ENCODE assay signal across 9 mouse cellular contexts in the genomic region with DNA sequence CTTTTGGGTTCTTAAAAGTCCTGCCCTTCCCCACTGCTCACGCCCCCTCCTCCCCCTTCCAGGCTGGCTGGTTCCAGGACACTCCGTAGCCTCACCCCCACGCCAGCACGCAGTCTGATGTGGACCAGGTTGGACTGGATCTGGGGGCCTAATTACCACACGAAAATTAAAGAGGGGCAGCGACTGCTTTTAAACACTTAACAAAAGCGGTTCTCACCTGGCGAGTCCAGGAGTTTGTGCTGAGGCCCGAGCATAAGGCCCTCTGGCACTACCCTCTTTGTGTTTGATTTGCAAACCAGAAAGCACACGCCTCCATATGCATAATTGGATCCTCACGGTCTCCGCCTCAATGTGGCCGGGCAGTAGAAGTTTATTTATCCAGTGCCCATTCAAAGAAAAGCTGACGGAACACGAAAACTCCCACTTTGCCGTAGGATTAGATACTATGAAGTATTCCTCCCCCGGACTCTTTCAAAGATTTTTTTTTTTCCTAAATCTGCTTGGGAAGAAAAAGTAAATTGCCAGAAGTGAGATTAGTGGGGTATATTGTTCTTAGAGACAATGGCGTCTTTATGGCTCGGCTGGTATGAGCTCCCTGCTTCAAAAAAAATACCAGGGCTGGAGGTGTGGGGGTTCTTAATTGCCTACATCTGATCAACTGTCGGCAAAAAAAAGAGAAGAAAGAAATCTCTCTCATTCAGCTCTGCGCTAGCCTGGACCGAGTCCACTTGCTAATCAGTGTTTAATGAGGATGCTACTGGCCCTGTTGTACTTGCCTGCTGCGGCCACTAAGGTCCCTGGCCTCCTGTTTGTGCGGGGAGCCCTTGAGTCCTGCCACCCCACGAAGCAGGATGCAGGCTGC.
A peak's percentile ranks its signal among the peaks of the same experiment; 100 is the strongest.
DNase-seq lines count a peak whose midpoint lies in the region; ATAC-seq lines count a peak whose summit lies in the region.
"Had no signal": no experiment of that assay in that cellular context is flagged by ENCODE, and none has a peak within 500 bp of the region (broad histone marks: within the 10 kb centered on the region; RNA-seq: fewer than 3 reads in every experiment).

No protein-coding gene starts in this region.

- DNase-seq in ovary, postnatal 36 days (ENCODE audit: low spot score) = peak; percentile 9
- no peak for DNase-seq in ovary, adult 18-20 months (ENCODE audit: low spot score)
- DNase-seq in limb, embryonic 11.5 days (ENCODE audit: low spot score) = peak; percentile 81
- peak; percentile 94 for DNase-seq in retina, postnatal 1 day
- DNase-seq in layer of hippocampus, adult 18-20 months (ENCODE audit: low spot score in 2 of 2) = no peak
- DNase-seq in cerebellum, adult 18-20 months = no peak
- no peak for DNase-seq in layer of hippocampus, adult 8-10 months (ENCODE audit: low spot score in 2 of 2)

- 2% methylated on average over 25 of the region's 25 CpGs for WGBS in forebrain, embryonic 16.5 days
- WGBS in limb, embryonic 11.5 days = under 1% methylated on average over 25 of the region's 25 CpGs

- peak; percentile 81 for ATAC-seq in forebrain, embryonic 16.5 days
- ATAC-seq in limb, embryonic 11.5 days (ENCODE audit: insufficient number of reproducible peaks, low FRiP score, low TSS enrichment, low read depth) = peak; percentile 83

- no peaks in the 10 kb centered on the region for H3K9me3 ChIP-seq in forebrain, embryonic 16.5 days (ENCODE audit: control insufficient read depth, low read length)
- H3K9me3 ChIP-seq in limb, embryonic 11.5 days (ENCODE audit: control insufficient read depth, low read length) = no peaks in the 10 kb centered on the region

- peak overlapping the region; percentile 22 for H3K4me3 ChIP-seq in forebrain, embryonic 16.5 days (replicated peaks; ENCODE audit: low read length)
- H3K4me3 ChIP-seq in limb, embryonic 11.5 days (ENCODE audit: low read depth, low read length) = 0 out of 2 replicates have a peak overlapping the region, but pooled peaks have one; percentile 3

- peak overlapping the region; percentile 29; the same call in 1 of the 2 replicates for H3K9ac ChIP-seq in forebrain, embryonic 16.5 days (replicated peaks; ENCODE audit: low read depth, low read length)
- H3K9ac ChIP-seq in limb, embryonic 11.5 days (ENCODE audit: low read length) = peak overlapping the region; percentile 39

- H3K4me2 ChIP-seq in forebrain, embryonic 16.5 days (ENCODE audit: low read length) = peak overlapping the region; percentile 47
- peak overlapping the region; percentile 35 for H3K4me2 ChIP-seq in limb, embryonic 11.5 days (ENCODE audit: low read depth, severe bottlenecking)

- H3K27me3 ChIP-seq in forebrain, embryonic 16.5 days (replicated peaks; ENCODE audit: control insufficient read depth, insufficient read depth, low read length) = 0 out of 2 replicates have a peak, but pooled peaks cover 2% of the 10 kb centered on the region
- no peaks in the 10 kb centered on the region for H3K27me3 ChIP-seq in limb, embryonic 11.5 days (ENCODE audit: control insufficient read depth, insufficient read depth, low read length)

- H3K36me3 ChIP-seq in forebrain, embryonic 16.5 days (ENCODE audit: control insufficient read depth, insufficient read depth) = no peaks in the 10 kb centered on the region
- no peaks in the 10 kb centered on the region for H3K36me3 ChIP-seq in limb, embryonic 11.5 days (ENCODE audit: control insufficient read depth, insufficient read depth, low read length)

- H3K4me1 ChIP-seq in forebrain, embryonic 16.5 days (replicated peaks; ENCODE audit: control insufficient read depth, insufficient read depth, low read length) = peaks cover 26% of the 10 kb centered on the region
- peaks cover 26% of the 10 kb centered on the region for H3K4me1 ChIP-seq in limb, embryonic 11.5 days (ENCODE audit: control insufficient read depth, insufficient read depth, low read length)

- H3K27ac ChIP-seq in forebrain, embryonic 16.5 days (ENCODE audit: low read length) = peak overlapping the region; percentile 70
- peak overlapping the region; percentile 73 for H3K27ac ChIP-seq in limb, embryonic 11.5 days (replicated peaks; ENCODE audit: low read depth, low read length)
- H3K27ac ChIP-seq: macrophage had no signal

Comparison
In these comparisons a context has a peak if more than half of its experiments do, and no peak if none do; other contexts are left out.
1. DNase-seq: peak in ovary, postnatal 36 days (single experiment), limb, embryonic 11.5 days (single experiment) and retina, postnatal 1 day (single experiment); none in ovary, adult 18-20 months (single experiment), layer of hippocampus, adult 18-20 months (0 of 2), cerebellum, adult 18-20 months (0 of 2) and layer of hippocampus, adult 8-10 months (0 of 2).